Mouse (Mus musculus) embryonic fibroblast, embryonic 13.5 days (primary cell): Measurements from ENCODE around the gene Dock6. TPM values are rescaled to one million over a fixed set of nuclear protein-coding genes. Genes with fewer than 3 reads are reported as not detected.
A peak's percentile ranks its signal among the peaks of the same experiment; 100 is the strongest.

Experiments
- H3K27ac ChIP-seq: 2 replicates; pipeline ENCODE4 v1.5.1; 2012; ENCODE audit warnings: low read length, control low read depth, inconsistent platforms; ENCODE audit not compliant: insufficient read depth
- H3K4me1 ChIP-seq: 2 replicates; pipeline ENCODE4 v1.6.1; 2011; ENCODE audit warnings: low read length; ENCODE audit not compliant: control insufficient read depth, insufficient read depth
- H3K4me3 ChIP-seq: 2 replicates; pipeline ENCODE4 v1.5.1; 2011; ENCODE audit warnings: mild to moderate bottlenecking, control low read depth, low read length; ENCODE audit not compliant: insufficient read depth
- CTCF ChIP-seq: IDR thresholded peaks from 2 replicates; pipeline ENCODE4 v1.5.1; 2011; ENCODE audit warnings: mild to moderate bottlenecking, control low read depth, low read length, moderate library complexity, borderline replicate concordance; ENCODE audit not compliant: insufficient read depth
- POLR2A ChIP-seq: IDR thresholded peaks from 2 replicates; pipeline ENCODE4 v1.6.1; 2011; ENCODE audit warnings: low read depth, mild to moderate bottlenecking, control low read depth, low read length, moderate library complexity
- polyA plus RNA-seq: library from polyadenylated mRNA; stranded (reverse); fragments of >200 nt; gene quantifications from 2 replicates; pipeline ENCODE4 v1.2.4, GENCODE M21; 2011; ENCODE audit warnings: low read depth; ENCODE audit not compliant: missing spikeins, insufficient read length

Dock6 gene
- polyA plus RNA-seq, 1 experiment = 18.6 TPM

GRCm38 (mm10) chr9:21846755-21847341 lies 5.6 kb downstream of the Dock6 start:
- TF ChIP-seq CTCF (no peak), POLR2A (no peak)
- H3K27ac ChIP-seq = no peak overlapping the region
- no peak overlapping the region for H3K4me3 ChIP-seq
- H3K4me1 ChIP-seq = peaks cover 6% of the 10 kb centered on the region

- H3K4me1 ChIP-seq = peaks cover 6% of the 10 kb centered on the region
- H3K4me3 ChIP-seq = no peak overlapping the region
- TF ChIP-seq CTCF (no peak), POLR2A (no peak)
- H3K27ac ChIP-seq = no peak overlapping the region
These were observed 6.9 kb downstream of the Dock6 start for GRCm38 (mm10) chr9:21845381-21846080.

- Histone ChIP-seq H3K27ac (no peak overlapping the region), H3K4me3 (no peak overlapping the region), H3K4me1 (peaks cover 6% of the 10 kb centered on the region)
- no peak for TF ChIP-seq POLR2A
- no peak for TF ChIP-seq CTCF
These were observed 9.3 kb downstream of the Dock6 start for GRCm38 (mm10) chr9:21843086-21843485.

- TF ChIP-seq CTCF (no peak), POLR2A (no peak)
These were observed 10.0 kb downstream of the Dock6 start for GRCm38 (mm10) chr9:21842391-21842790.

GRCm38 (mm10) chr9:21841340-21841739 lies 11.1 kb downstream of the Dock6 start:
- TF ChIP-seq POLR2A = no peak
- no peak for TF ChIP-seq CTCF
- no peak overlapping the region for H3K27ac ChIP-seq
- no peaks in the 10 kb centered on the region for H3K4me1 ChIP-seq
- H3K4me3 ChIP-seq = no peak overlapping the region

More at GRCm38 (mm10) chr9:21842391-21842790, 10.0 kb downstream of the Dock6 start:
- Histone ChIP-seq H3K27ac (no peak overlapping the region), H3K4me1 (peaks cover 4% of the 10 kb centered on the region), H3K4me3 (no peak overlapping the region)

GRCm38 (mm10) chr9:21840115-21840787 lies 12.2 kb downstream of the Dock6 start:
- Histone ChIP-seq H3K27ac (no peak overlapping the region), H3K4me1 (no peaks in the 10 kb centered on the region), H3K4me3 (no peak overlapping the region)
- TF ChIP-seq CTCF (peak; percentile 86; the same call in 1 of the 2 replicates), POLR2A (no peak)

GRCm38 (mm10) chr9:21837690-21838089 lies 14.7 kb downstream of the Dock6 start:
- Histone ChIP-seq H3K4me3 (no peak overlapping the region), H3K4me1 (no peaks in the 10 kb centered on the region), H3K27ac (no peak overlapping the region)
- TF ChIP-seq POLR2A = no peak
- no peak for TF ChIP-seq CTCF

- no peaks in the 10 kb centered on the region for H3K4me1 ChIP-seq
- H3K27ac ChIP-seq = no peak within 1 kb of the TSS
These were observed 17.1 kb downstream of the Dock6 start, which contains the start of gene Angptl8 for GRCm38 (mm10) chr9:21835258-21835912. Gene Angptl8, plus strand, starts transcription at chr9:21835510.

GRCm38 (mm10) chr9:21831558-21832240 lies 20.7 kb downstream of the Dock6 start:
- no peak for TF ChIP-seq CTCF
- TF ChIP-seq POLR2A = no peak
- H3K4me1 ChIP-seq = no peaks in the 10 kb centered on the region
- no peak overlapping the region for H3K27ac ChIP-seq
- H3K4me3 ChIP-seq = no peak overlapping the region

More at GRCm38 (mm10) chr9:21835258-21835912, 17.1 kb downstream of the Dock6 start, which contains the start of gene Angptl8:
- TF ChIP-seq POLR2A (no peak), CTCF (no peak)
- H3K4me3 ChIP-seq = no peak within 1 kb of the TSS
